10 mouse cellular contexts compared by ENCODE assay signal in genomic region chr11:97537580-97538089, GRCm38 (mm10). TPM values are rescaled to one million over a fixed set of nuclear protein-coding genes. Genes with fewer than 3 reads are reported as not detected.
DNase-seq lines count a peak whose midpoint lies in the region; ATAC-seq lines count a peak whose summit lies in the region.
"Had no signal": no experiment of that assay in that cellular context is flagged by ENCODE, and none has a peak within 500 bp of the region (broad histone marks: within the 10 kb centered on the region; RNA-seq: fewer than 3 reads in every experiment).

No protein-coding gene starts in this region.

- intact Hi-C loops in heart, postnatal 36 days (cut with DNase I) = no loop called here
- intact Hi-C loops in left cerebral cortex, postnatal 36 days (cut with DNase I) = no loop called here

- no peak for DNase-seq in heart, postnatal 36 days
- DNase-seq in neural tube, embryonic 10.5 days (ENCODE audit: extremely low spot score, low spot score) = no peak
- no peak for DNase-seq in left cerebral cortex, postnatal 36 days (ENCODE audit: low spot score in 2 of 2)
- DNase-seq: gastrocnemius, postnatal 36 days had no signal

- H3K4me2 ChIP-seq in heart, embryonic 13.5 days = peak overlapping the region; percentile 77
- peak overlapping the region; percentile 59 for H3K4me2 ChIP-seq in neural tube, embryonic 12.5 days (replicated peaks)
- peak overlapping the region; percentile 50 for H3K4me2 ChIP-seq in hindbrain, embryonic 13.5 days
- H3K4me2 ChIP-seq in stomach, embryonic 15.5 days = peak overlapping the region; percentile 79

- no peaks in the 10 kb centered on the region for H3K9me3 ChIP-seq in heart, embryonic 13.5 days
- H3K9me3 ChIP-seq in neural tube, embryonic 12.5 days = no peaks in the 10 kb centered on the region
- H3K9me3 ChIP-seq in hindbrain, embryonic 13.5 days = no peaks in the 10 kb centered on the region
- no peaks in the 10 kb centered on the region for H3K9me3 ChIP-seq in stomach, embryonic 15.5 days

- H3K36me3 ChIP-seq in heart, embryonic 13.5 days = no peaks in the 10 kb centered on the region
- H3K36me3 ChIP-seq in neural tube, embryonic 12.5 days = peaks cover 8% of the 10 kb centered on the region; the same call in 1 of the 2 replicates
- H3K36me3 ChIP-seq in hindbrain, embryonic 13.5 days = peaks cover 48% of the 10 kb centered on the region
- no peaks in the 10 kb centered on the region for H3K36me3 ChIP-seq in stomach, embryonic 15.5 days

- peak overlapping the region; percentile 53 for H3K4me3 ChIP-seq in heart, embryonic 13.5 days
- peak overlapping the region; percentile 18 for H3K4me3 ChIP-seq in neural tube, embryonic 12.5 days
- H3K4me3 ChIP-seq in hindbrain, embryonic 13.5 days = peak overlapping the region; percentile 28; the same call in 1 of the 2 replicates
- peak overlapping the region; percentile 37; the same call in 1 of the 2 replicates for H3K4me3 ChIP-seq in stomach, embryonic 15.5 days (replicated peaks)

- WGBS in heart, embryonic 13.5 days = 31% methylated on average over 12 of the region's 12 CpGs
- 25% methylated on average over 12 of the region's 12 CpGs for WGBS in neural tube, embryonic 12.5 days
- 23% methylated on average over 12 of the region's 12 CpGs for WGBS in hindbrain, embryonic 13.5 days
- WGBS in stomach, embryonic 15.5 days = 41% methylated on average over 12 of the region's 12 CpGs

- H3K27ac ChIP-seq in heart, embryonic 13.5 days (replicated peaks) = no peak overlapping the region
- H3K27ac ChIP-seq in neural tube, embryonic 12.5 days = no peak overlapping the region
- no peak overlapping the region for H3K27ac ChIP-seq in hindbrain, embryonic 13.5 days
- H3K27ac ChIP-seq in stomach, embryonic 15.5 days = no peak overlapping the region
- H3K27ac ChIP-seq: liver, embryonic 14.5 days had no signal

- H3K27me3 ChIP-seq in heart, embryonic 13.5 days (replicated peaks) = peaks cover 98% of the 10 kb centered on the region
- H3K27me3 ChIP-seq in neural tube, embryonic 12.5 days (replicated peaks) = peaks cover 79% of the 10 kb centered on the region
- H3K27me3 ChIP-seq in hindbrain, embryonic 13.5 days = peaks cover 84% of the 10 kb centered on the region
- peaks cover 56% of the 10 kb centered on the region for H3K27me3 ChIP-seq in stomach, embryonic 15.5 days (replicated peaks)

- ATAC-seq in heart, embryonic 13.5 days (ENCODE audit: extremely low read depth, insufficient number of reproducible peaks, low FRiP score, low TSS enrichment) = no peak
- no peak for ATAC-seq in neural tube, embryonic 12.5 days (ENCODE audit: low FRiP score, low read depth)
- no peak for ATAC-seq in hindbrain, embryonic 13.5 days (ENCODE audit: low FRiP score)
- no peak for ATAC-seq in stomach, embryonic 15.5 days (ENCODE audit: insufficient read depth, low FRiP score, low read depth)
- ATAC-seq in inflammation-experienced regulatory T-cells, adult 6 months = no peak

- no peak overlapping the region for H3K9ac ChIP-seq in heart, embryonic 13.5 days
- no peak overlapping the region for H3K9ac ChIP-seq in neural tube, embryonic 12.5 days
- peak overlapping the region; percentile 59; the same call in 1 of the 2 replicates for H3K9ac ChIP-seq in hindbrain, embryonic 13.5 days
- no peak overlapping the region for H3K9ac ChIP-seq in stomach, embryonic 15.5 days
- H3K9ac ChIP-seq: liver, embryonic 14.5 days had no signal

- peaks cover 31% of the 10 kb centered on the region for H3K4me1 ChIP-seq in heart, embryonic 13.5 days
- H3K4me1 ChIP-seq in neural tube, embryonic 12.5 days = peaks cover 36% of the 10 kb centered on the region
- peaks cover 71% of the 10 kb centered on the region for H3K4me1 ChIP-seq in hindbrain, embryonic 13.5 days (replicated peaks)
- H3K4me1 ChIP-seq in stomach, embryonic 15.5 days = peaks cover 29% of the 10 kb centered on the region

RNA-seq across cellular contexts. Expression of gene 4933428G20Rik, which starts 37.5 kb away (rescaled TPM):
- polyA plus RNA-seq in heart, embryonic 13.5 days (2015; fragmentation: Nextera tagmentation; extraction: Ambion mirVana) = 0.84 and 1.5 TPM in 2 replicates
- not detected for total RNA-seq in heart, postnatal 36 days (2021)
- polyA plus RNA-seq in neural tube, embryonic 12.5 days (2016; fragmentation: Nextera tagmentation; extraction: Ambion mirVana) = 0.66 and 0.87 TPM in 2 replicates
- 0.96 and 1.2 TPM in 2 replicates for polyA plus RNA-seq in hindbrain, embryonic 13.5 days (2015; fragmentation: Nextera tagmentation; extraction: Ambion mirVana)
- 0.71 and 0.89 TPM in 2 replicates for polyA plus RNA-seq in stomach, embryonic 15.5 days (2015; fragmentation: Nextera tagmentation; extraction: Ambion mirVana)
- under 1 TPM; 0.22 to 0.48 TPM for total RNA-seq in left cerebral cortex, postnatal 36 days (2021)
- not detected for polyA plus RNA-seq in inflammation-experienced regulatory T-cells, adult 6 months (2017; shearing (Covaris generic))
- total RNA-seq: gastrocnemius, postnatal 36 days had no signal

RNA-seq across cellular contexts. Expression of gene Srcin1, which starts 38.4 kb away (rescaled TPM):
- 0.03 and 0.08 TPM in 2 replicates for polyA plus RNA-seq in heart, embryonic 13.5 days (2015; fragmentation: Nextera tagmentation; extraction: Ambion mirVana)
- total RNA-seq in heart, postnatal 36 days (2021) = under 1 TPM; 0.08 to 0.16 TPM
- 6.4 and 7.9 TPM in 2 replicates for polyA plus RNA-seq in neural tube, embryonic 12.5 days (2016; fragmentation: Nextera tagmentation; extraction: Ambion mirVana)
- 6.0 and 7.0 TPM in 2 replicates for polyA plus RNA-seq in hindbrain, embryonic 13.5 days (2015; fragmentation: Nextera tagmentation; extraction: Ambion mirVana)
- polyA plus RNA-seq in stomach, embryonic 15.5 days (2015; fragmentation: Nextera tagmentation; extraction: Ambion mirVana) = 0.33 and 0.44 TPM in 2 replicates
- 100 to 1,000 TPM; 326 to 349 TPM for total RNA-seq in left cerebral cortex, postnatal 36 days (2021)
- polyA plus RNA-seq in inflammation-experienced regulatory T-cells, adult 6 months (2017; shearing (Covaris generic)) = not detected
